Mouse (Mus musculus) liver, adult 2 months (tissue): ENCODE measurements at regions not wholly inside any gene's neighbourhood (a gene's known extent, or its start where the extent isn't known, plus 50 kb on each side); places are given as distances from the start of the nearest gene placed in this dataset.

Experiments
- CTCF ChIP-seq: fragments of 200-500 bp; IDR thresholded peaks from 2 replicates; pipeline ENCODE4 v1.5.1; 2011; ENCODE audit warnings: low read depth, low read length, control low read depth
- POLR2A ChIP-seq: fragments of 200-500 bp; IDR thresholded peaks from 2 replicates; pipeline ENCODE4 v1.6.1; 2011; ENCODE audit warnings: low read length, control low read depth; ENCODE audit not compliant: insufficient read depth; ENCODE audit errors: extremely low read depth

DNA sequence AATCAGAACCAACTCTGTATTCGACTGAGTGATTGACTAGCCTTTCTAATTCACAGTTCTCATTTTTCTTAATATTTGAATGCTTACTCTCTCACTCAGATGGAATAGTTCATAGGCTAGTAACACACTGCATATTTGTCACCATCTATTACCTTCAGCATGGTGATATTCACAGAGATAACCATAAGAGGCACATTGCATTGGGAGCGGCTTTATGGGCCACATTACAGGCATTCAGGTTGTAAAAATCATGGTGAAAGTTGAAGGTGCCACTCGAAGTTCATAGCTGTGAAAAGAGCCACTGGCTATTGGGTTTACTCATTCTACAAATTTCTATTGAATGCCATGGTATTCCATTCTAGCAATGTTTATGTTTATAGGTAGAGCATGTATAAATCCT is 229.6 kb upstream of the Sdr16c6 start:
- TF ChIP-seq CTCF (no peak), POLR2A (no peak)
